Mouse (Mus musculus): ENCODE results near the gene Ndufa4l2.

The Ndufa4l2 gene

DNA sequence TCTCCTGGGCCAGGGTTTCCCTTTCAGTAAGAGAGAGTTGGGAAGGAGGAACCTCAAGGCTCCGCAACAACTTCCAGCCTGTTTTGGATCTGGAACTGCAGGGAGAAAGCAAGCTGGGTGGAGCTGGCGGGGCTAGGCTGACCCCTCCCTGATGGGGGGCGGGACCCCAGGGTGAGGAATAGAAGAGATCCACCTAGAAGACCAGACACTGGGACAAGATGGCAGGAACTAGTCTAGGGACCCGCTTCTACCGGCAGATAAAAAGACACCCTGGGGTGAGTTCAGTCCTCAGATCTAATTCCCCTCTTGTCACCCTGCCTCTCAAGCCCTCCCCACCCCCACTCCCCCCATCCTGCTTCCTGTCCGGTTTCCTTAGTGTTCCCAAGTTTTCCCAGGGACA lies at the start of gene Ndufa4l2:
TSS of gene Ndufa4l2 (plus strand) at position 204 of the 400 bp plus-strand sequence.
- no peak for DNase-seq (ENCODE audit: low spot score)

DNA sequence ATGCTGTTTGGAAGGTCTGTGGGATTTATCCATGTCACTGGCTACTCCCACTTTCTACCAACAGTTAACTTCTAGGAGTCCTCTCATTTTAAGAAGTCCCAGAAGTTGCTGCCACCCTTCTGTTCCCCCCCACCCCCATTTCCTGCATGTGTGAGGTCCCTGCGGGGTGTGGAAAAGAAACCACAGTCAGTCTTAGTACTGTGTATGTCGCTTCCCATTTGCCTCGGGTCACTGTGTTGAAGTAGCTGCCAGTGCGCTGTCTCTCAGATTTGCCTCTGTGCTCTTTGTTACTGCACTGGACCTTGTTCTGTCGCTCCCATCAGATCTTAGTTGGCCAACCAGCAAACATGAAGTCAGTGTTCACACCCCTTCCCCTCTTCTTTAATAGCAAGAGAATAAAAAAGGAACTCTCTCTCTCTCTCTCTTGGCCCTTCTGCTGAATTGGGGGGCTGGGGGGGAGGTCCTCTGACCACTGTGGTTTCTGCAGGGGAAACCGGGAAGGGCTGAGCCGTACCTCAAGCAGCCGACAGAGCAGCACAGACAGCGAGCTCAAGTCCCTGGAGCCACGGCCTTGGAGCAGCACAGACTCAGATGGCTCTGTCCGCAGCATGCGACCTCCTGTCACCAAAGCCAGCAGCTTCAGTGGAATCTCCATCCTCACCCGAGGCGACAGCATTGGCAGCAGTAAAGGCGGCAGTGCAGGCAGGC lies 43.3 kb upstream of the Ndufa4l2 start:
- DNase-seq (ENCODE audit: low spot score) = no peak

DNA sequence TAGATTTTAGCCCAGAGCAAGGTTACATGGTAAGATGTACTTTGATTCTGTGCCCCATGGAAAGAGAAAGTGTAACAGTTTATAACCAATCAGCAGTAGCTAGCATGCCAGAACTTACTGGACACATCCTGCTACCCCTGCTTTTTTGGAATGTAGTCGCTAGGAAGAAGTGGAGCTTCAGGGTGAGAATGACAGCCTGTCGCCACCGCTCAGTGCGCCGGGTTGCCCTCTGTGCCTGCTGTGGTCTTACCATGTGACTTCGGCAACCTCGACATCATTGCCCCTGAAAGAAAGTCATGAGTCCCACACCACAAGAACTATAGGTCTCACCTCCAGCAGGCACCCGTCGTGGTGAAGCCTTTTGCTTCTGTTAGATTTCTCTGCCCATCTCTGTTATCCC lies 42.0 kb upstream of the Ndufa4l2 start:
- DNase-seq (ENCODE audit: low spot score) = no peak

DNA sequence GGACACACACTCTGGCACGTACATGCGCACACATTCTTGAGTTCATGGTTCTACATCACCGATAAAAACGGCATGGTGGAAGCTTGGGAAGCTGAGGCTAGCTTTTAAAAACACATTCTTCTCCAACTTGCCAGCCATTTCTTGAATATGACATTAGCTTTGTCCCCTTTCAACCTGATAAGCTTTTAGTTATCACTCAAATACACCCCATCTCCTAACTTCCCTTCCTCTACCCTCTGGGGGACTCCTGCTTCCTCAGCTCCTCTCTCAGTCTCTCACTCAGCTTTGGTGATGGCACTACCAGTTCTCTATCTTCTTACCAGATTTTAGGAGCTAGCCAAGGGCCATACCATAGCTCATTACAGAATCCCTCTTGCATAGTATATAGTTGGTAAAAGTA lies 39.6 kb upstream of the Ndufa4l2 start:
- DNase-seq (ENCODE audit: low spot score) = no peak

DNA sequence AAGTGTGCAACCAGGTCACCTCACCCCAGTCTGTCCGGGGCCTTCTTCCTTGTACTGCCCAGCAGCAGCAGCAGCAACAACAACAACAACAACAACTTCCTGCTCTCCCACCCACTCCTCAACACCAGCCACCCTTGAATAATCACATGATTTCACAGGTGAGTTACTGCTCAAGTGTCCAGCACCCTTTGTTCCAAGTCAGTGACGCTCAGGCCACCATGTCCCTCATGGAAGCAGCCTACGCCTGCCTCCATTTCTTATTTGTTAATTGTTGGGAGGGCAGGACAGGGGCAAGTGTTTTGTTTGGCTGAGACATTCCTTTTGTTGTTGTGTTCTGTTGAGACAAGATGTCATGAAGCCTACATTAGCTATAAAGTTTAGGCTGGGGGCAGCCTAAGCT lies 38.2 kb upstream of the Ndufa4l2 start:
- DNase-seq (ENCODE audit: low spot score) = no peak

DNA sequence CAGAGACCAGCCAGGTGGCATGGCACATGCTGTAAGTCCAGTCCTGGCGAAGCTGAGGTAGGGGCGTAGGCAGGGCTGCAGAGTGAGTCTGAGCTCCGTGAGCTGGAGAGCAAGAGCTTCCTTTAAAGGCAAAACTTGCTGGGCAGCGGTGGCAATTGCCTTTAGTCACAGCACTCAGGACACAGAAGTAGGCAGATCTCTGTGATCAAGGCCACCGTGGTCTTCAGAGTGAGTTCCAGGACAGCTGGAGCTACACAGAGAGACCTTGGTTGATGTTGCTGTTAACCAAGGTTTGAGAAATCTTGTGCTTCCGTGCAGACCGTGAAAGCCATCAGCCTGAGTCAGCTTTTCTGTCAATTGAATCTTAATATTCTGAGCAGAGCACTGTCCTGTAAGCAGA lies 37.5 kb upstream of the Ndufa4l2 start:
- no peak for DNase-seq (ENCODE audit: low spot score)

DNA sequence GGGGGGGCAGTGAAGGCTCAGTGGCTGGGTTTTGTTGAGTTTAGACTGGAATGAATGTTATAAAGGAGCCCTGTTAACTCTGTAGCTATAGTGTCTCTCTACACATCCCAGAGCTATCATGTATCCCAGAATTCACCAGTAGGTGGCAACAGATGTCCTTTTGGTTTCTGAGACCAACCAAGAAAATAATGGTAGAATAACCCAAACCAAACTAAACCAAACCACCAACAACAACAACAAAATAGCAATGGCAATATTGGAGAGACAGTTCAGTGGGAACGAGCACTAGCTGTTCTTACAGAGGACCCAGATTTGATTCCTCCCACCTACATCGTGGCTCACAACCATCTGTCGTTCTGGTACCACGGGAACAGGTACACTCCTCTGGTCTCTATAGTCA lies 35.6 kb upstream of the Ndufa4l2 start:
- peak; percentile 13 for DNase-seq (ENCODE audit: low spot score)

DNA sequence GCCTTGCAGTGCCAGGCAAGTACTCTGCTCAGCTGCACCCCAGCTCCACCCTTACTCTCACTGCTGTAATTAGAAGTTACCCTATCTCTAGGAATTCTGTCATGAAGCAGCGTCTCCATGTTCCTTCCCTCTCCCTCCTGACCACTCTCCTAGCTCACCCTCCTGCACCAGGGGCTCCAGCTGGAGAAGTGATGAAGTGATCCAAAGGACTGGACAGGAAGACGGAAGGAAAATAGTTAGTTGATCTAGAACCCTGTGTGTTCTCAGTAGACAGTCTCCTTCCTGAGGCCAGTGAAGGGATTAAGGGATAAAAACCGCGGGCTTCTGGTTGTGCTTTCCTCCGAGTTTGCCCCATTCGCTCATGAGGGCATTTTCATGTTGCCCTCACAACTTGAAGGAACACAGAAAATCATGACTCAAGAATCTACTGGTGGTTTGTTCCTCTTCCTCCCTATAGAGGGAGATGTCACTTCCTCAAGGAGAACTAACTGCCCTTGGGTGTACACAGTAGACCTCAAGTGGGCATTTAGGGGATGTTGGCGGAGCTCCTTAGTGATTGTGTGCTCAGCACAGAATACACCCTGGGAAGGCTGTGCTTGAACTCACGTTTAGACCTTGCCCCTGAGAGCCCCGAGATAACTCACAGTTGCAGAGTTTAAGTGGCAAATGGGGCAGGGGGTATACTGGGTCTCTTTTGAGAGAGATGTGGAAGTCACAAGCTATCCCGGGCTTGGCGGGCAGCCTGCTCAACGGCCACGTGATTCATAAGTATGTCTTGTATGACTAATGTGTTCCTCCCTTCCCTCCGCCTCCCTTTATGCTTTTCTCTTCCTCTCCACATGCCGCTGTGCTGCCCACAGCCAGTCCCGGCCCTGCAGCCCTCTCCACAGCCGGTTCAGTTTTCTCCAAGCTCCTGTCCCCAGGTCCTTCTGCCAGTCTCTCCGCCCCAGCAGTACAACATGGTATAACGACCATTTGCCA lies 33.6 kb upstream of the Ndufa4l2 start:
- no peak for DNase-seq (ENCODE audit: low spot score)

DNA sequence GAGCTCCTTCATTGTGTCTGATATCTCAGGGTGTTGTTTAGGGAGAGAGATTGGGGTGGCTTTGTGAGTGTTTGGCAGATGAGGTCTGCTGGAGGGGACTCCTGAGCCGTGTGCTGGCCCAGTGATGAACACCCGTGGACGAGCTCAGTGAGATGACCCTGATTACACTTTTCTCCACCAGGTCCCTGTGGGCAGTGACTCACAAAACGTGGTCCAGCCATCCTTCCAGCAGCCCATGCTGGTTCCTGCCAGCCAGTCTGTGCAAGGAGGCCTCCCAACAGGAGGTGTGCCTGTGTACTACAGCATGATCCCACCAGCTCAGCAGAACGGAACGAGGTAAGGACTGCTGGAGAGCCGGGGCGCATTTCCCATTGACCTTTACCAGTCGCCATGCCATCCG lies 29.5 kb upstream of the Ndufa4l2 start:
- DNase-seq (ENCODE audit: low spot score) = no peak

DNA sequence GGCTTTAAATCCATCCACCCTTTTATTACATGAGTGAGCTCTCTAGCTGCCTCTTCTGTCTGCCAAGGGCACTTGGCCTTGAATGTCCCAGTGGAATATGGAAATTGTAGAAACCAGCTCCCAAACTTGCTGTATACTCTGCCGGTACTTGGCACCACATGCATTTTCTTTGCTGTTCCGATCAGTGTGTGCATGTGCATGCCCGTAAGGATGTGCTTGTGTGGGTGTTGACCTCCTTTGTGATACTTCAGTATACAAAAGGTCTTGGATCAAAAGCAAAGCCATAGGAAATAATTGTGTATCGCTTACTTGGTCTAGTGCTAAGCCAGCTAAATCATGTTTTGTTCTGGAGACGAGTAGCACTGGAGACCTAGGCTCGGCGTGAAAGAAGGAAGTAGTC lies 25.9 kb upstream of the Ndufa4l2 start:
- no peak for DNase-seq (ENCODE audit: low spot score)

DNA sequence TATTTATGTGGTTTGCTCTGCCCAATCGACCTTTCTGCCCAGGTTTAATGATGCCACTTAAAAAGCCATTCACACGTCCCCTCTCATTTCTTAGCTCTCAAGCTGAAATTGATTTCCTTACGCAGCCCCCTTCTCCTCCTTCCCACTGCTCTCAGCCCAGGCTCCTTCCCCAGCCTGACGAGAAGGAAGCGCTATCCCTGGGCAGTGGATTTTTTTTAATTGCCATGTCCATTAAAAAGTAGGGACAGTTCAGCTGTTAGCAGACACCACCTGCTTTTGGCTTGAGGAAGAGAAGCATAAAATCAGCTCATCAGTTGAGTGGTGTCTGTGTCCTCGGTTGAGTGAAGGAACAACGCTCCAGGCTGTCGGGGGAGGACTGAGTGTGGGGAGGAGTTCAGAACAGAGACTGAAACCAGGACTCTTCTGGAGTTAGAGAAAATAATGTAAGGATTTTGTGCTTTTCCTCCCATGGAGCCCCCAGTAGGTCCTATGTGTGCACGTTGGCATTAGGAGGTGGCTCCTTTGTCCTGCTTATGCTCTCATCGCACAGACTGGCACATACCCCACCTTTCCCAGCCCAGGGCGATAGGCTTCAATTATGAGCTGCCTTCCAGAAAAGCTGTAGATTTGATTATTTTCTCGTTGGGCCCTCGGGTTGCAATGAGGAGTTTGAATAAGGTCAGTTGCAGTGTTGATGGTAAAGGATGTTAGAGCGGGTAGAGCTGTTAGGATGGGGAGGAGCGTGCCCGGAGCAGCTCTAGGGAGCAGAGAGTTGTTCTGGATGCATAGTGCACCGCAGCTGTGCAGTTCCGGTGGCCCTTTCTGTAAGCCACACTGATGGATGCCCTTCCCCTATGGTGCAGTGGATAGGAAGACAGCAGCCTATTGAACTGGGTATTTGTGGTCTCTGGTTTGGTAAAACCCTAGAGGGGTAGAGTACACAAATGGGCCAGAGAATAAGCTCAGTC lies 24.3 kb upstream of the Ndufa4l2 start:
- no peak for DNase-seq (ENCODE audit: low spot score)

DNA sequence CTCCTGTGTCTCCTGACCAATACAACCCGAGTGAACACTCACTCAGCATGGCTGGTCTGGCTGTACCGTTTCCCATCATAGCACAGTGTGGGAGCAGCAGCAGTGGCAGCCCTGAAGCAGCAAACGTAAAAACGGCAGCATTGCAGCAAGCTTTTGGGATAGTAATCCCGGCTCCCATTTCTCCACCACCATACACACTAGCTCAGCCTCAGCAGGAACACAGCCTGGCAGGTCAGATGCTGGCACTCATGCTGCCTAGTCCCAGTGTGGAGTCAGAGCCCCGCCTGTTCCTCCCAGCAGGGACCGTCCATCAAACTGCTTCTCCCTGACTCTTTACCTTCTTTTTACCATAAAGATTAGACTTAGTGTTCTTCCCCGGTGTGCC lies 23.6 kb upstream of the Ndufa4l2 start:
- DNase-seq (ENCODE audit: low spot score) = no peak

DNA sequence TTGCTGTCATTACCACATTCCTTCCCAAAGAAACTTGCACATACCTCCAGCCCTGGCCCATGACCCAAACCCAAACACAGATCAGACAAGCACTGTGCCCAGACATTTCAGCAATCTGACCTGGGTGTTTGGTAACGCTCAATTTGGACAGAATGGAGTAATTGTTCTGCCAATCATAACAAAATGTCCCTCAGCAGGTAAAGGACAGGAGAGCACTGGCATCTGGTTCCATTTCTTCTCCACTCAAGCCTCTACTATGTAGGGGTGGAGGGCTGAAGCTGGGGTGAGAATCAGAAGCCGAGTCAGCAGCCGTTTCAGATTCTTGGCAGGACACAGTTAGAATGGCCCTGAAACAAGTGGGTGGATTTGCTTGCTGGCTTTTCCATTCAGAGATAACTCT lies 22.6 kb upstream of the Ndufa4l2 start:
- no peak for DNase-seq (ENCODE audit: low spot score)

DNA sequence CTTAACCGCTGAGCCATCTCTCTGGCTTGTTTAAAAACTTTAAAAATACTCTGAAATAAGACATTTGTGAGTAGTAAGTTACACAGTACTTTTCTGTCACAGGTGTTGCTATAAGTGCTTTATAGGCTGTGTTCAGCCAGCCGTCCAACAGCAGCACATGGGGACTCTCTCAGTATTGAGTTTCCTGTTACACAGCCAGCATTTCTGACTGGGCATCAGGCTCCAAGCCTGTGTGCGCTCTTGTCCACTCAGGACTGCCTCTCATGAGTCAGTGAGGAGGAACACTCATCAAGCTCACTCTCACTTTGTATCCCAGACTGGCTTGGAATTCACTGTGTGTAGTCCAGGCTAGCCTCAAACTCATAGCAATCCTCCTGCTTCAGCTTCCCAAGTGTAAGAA lies 18.6 kb upstream of the Ndufa4l2 start:
- no peak for DNase-seq (ENCODE audit: low spot score)

DNA sequence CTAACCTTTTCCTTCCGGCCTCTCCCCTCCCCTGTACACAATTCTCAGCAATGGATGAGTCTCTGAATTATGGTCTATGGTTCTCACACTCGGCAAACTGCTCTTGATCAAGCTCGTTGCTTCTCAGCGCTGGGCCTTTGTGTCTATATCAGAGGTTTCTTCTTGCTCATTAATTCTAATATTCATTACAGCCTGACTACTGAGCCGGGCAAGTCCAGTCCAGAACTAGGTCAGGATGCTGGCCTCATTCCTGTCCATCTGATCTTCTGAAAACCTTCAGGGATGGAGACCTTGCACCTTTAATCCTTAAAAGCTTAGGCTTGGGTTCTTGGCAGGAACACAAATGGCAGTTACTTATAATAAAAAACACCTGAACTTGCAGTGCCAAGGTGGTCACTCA lies 15.3 kb upstream of the Ndufa4l2 start:
- DNase-seq (ENCODE audit: low spot score) = no peak

DNA sequence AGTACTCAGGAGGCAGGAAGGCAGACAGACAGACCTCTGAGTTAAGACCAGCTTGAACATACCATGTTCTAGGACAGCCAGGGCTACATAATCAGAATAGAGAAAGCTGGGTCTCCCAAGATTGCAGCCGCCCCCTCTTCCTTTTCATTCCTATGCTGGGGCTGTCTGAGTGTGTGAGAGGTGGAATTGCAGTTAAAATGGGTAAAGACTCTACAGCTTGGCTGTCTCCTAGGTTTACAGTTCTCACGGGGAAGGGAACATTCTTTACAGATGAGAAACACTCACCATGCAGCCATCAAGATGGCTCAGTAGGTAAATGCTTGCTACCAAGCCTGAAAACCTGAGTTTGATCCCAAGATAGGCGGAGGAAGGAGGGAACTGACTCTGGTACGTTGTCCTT lies 14.7 kb upstream of the Ndufa4l2 start:
- no peak for DNase-seq (ENCODE audit: low spot score)

DNA sequence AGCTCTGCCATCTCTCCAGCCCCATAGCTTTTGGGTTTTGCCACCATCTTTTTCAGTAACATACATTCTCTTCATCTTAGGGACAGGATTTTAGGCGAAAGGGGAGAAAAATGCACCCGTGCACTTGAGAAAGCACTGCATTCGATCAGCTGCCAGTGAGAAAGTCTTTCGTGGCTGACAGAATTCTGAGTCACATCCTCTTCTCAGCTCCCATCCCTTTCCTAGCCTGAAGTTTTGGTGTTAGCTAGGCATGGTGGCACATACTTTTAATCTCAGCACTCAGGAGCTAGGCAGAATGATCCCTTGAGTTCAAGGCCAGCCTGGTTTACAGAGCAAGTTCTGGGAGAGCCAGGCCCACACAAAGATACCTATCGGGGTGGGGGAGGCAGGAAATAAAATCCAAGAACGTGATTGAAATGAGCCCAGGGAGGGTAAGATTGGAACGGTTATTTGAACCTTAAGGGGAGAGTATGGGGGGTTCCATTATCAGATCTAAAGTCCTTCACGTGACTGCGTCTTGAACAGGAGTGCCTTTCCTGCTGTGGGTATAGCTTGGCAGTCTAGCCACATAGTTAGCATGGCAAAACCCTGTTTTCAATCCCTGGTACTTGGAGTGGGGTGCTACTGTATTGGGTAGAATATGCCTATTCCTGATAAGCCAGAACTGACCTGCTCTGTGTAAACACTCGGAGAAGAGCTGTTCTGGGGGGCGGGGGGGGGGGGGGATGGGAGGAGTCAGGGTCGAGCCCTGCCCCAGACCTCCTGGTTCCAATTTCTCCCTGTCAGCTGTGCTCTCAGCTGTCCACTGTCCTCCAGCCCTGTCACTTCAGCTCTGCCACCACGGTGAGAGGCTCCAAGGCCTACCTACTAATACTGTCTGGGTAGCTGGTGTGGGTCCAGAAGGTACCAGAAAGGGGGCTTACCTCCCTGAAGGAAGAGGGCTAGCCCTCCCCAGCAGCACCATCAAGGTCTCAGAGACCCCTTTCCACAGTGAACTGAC lies 13.6 kb upstream of the Ndufa4l2 start, which contains the start of gene Stac3:
TSS of gene Stac3 (plus strand) at position 793 of the 1,000 bp plus-strand sequence.
- DNase-seq (ENCODE audit: low spot score) = no peak

DNA sequence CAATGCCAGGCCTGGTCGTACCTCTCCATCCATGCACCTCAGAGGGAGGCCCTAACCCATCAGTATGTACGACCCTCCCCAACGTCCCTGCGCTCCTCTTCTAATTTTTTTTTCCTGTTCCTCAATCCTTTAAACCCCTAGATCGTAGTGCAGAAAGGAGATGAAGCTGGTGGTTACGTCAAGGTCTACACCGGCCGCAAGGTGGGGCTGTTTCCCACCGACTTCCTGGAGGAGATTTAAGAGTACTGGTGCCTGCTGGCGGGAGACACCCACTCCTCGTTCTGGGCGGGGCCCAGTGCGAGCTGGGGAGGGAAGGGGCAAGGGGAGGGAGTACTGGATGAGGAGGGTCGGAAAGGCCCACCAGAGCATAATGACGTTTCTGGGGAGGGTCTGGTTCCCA lies 6.5 kb upstream of the Ndufa4l2 start:
- DNase-seq (ENCODE audit: low spot score) = peak; percentile 71

DNA sequence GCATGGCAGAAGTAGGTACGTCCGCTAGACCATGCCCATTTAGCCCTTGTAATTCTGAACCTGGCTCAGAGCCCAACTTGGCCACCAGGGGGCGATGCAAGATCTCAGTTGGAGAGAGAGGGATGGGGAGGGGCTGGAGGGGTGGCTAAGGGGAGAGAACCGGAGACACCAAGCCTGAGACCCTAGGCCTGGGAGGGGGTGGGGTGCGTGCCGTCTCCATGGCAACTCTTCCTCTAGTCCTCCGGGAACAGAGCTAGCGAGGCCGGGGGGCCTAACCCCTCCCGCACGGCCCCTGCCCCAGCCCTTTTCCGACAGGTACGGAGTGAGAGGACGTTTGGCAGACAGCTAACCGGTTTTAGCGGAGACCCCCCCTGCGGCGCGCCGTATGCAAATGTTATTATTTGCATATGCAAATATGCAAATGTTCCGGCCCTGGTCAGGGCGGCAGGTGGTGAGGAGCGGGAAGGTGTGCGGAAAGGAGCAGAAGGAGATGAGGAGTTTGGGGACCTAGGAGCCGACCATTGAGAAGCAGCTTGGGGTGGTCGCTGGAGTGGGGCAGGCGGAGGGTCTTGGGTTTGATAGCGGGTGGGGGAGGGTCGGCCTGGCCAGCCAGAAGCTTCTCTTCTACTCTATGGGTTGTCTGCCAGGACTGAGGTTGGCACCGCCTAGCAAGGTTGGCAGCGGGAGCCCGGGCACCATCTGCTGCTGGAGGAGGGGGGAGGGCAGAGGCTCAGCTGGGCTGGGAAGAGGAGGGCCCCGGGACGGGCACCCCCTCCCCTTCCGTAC lies 5.5 kb upstream of the Ndufa4l2 start:
- DNase-seq (ENCODE audit: low spot score) = peak; percentile 82
